Mouse (Mus musculus): ENCODE measurements around the gene Hilpda. TPM values are rescaled to one million over a fixed set of nuclear protein-coding genes. Genes with fewer than 3 reads are reported as not detected.

The Hilpda gene
- total RNA-seq, 1 experiment from 2014 or later, result 27.7 TPM

DNA sequence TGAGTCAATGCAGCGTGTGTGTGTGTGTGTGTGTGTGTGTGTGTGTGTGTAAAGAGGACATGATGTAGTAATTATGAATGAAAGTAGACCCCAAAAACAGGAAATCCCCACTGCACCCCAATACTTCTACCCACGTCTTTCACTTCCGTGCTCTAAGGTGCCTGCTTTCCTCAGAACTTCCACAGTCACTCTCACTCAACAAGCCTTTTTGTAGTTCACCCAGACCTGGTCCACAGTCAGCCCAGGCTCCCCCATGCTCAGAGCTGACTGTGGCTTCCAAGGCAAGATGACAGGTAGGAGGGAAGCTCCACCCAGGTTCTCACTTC, 7.9 kb upstream of the Hilpda start:
- no peak for ATAC-seq (replicated peaks in 1 of 2; ENCODE audit: insufficient read depth in 1 of 2, low FRiP score in 2 of 2, low TSS enrichment in 1 of 2, low read depth in 1 of 2, poor library complexity in 2 of 2, severe bottlenecking in 2 of 2)

DNA sequence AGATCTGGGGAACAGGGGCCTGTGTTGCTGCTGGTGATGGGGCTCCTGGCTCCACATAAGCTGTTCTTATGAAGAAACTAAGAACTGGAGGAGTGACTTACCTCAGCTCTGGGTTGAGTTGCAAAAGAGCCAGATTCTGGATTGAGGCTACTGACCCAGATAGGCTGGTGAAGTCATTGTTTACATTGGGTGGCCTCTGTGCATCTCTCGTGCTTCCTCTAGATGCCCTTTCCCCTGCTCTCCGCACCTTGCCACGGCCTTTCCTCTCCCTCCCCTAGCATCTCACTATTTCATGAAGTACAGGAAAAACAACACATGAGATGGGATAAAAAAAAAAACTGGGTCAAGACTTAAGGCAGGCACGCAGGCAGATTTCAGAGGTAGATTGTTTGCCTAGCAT, 5.4 kb upstream of the Hilpda start:
- ATAC-seq (replicated peaks in 1 of 2; ENCODE audit: insufficient read depth in 1 of 2, low FRiP score in 2 of 2, low TSS enrichment in 1 of 2, low read depth in 1 of 2, poor library complexity in 2 of 2, severe bottlenecking in 2 of 2), result no peak

DNA sequence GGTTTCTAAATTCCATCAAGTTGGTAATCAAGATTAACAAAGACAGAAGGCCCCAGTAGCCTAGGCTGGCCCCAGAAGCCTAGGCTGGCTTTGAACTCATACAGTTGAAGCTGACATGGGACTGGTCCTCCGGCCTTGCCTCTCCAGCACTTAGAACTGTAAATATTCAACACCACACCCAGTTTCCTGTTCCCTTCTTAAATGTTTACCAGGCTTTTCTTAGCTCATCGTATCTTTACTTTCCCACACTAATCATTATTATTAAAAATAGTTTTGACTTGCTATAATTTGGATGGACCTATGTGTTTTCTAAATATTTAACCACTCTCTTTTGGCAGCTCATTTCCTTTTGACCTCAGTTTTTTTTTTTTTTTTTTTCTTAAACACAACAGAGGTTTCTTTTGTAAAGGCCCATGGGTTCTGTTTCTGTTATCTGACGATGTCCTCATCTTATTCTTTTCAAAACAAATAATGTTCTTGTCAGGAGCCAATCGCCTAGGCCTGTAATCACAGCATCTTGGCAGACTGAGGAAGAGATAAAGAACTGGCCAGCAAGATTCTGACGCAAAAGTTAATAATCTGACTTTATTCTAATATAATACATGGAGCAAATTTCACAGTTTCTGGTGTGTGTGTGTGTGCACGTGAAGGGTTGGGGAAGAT, 3.2 kb upstream of the Hilpda start:
- ATAC-seq (replicated peaks in 1 of 2; ENCODE audit: insufficient read depth in 1 of 2, low FRiP score in 2 of 2, low TSS enrichment in 1 of 2, low read depth in 1 of 2, poor library complexity in 2 of 2, severe bottlenecking in 2 of 2), result no peak

DNA sequence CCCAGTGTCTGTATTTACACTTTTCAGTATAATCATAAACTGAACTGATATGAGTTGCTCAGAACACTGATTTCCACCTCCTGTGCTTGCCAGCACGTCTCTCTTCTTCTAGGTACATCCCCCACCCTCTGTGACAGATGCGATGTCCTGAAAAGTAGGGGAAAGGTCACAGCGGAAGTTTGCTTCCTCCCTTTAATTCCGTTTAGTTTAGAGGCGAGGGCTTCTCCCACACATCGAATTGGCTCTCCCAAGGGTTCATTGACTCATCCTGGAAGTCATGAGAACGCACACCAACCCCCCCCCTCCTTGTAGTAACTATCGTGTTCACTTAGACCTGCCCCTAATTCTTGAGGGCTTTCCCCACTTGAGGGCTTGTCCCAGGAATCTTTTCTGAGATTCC, 1.3 kb upstream of the Hilpda start:
- no peak for ATAC-seq (replicated peaks in 1 of 2; ENCODE audit: insufficient read depth in 1 of 2, low FRiP score in 2 of 2, low TSS enrichment in 1 of 2, low read depth in 1 of 2, poor library complexity in 2 of 2, severe bottlenecking in 2 of 2)

DNA sequence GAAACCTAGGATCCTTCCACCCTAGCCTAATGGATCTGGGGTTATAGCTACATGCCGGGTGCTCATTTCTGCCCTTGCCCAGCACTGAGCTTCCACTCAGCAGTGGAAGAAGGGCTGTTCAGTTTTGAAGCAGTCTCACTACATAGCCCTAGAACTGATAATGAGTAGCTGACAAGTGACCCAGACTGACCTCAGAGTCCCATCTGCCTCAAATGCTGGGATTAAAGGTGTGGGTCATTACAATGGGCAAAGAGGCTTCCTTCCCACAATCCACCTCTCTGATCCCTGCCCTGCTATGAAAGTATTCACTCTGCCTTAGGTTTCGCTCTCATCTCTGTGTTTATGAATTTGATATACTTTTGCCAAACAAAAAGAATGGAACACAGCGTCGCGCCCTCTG, 4.5 kb downstream of the Hilpda start:
- ATAC-seq (replicated peaks in 1 of 2; ENCODE audit: insufficient read depth in 1 of 2, low FRiP score in 2 of 2, low TSS enrichment in 1 of 2, low read depth in 1 of 2, poor library complexity in 2 of 2, severe bottlenecking in 2 of 2), result no peak

DNA sequence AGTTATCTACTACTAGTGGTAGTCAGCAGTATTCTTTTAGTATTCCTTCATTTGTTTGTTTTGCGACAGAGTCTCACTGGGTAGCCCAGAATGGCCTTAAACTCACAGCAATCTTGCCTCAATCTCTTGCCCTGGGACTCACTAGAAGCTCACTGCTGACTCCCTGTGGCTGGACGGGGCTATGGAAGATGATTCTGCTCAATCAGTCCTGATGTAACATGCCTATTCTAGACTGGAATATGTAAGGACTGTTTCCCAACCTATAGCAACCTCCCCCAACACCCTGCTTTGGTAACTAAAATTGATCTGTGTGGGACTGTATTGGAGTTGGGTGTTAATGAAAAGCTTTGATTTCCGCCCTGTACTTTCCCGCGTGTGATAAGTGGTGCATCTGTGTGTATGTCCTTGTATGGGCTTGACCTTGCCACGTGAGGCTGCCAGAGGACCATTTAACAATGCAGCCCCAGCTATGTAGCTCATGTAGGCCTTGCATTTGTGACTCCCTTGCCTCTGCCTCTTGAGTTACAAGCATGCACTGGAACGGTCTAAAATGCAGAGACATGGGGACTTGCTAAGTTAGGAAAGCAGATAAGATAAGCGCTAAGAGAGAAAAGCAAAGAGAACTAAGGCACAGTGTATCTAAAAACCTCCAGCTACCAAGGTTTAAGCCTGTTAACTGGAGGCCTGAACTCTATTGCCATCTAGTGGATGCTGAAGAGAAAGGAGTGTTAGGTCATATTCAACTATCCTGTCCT, 6.4 kb downstream of the Hilpda start:
- ATAC-seq (replicated peaks in 1 of 2; ENCODE audit: insufficient read depth in 1 of 2, low FRiP score in 2 of 2, low TSS enrichment in 1 of 2, low read depth in 1 of 2, poor library complexity in 2 of 2, severe bottlenecking in 2 of 2), result peak; percentile 62 to 71

DNA sequence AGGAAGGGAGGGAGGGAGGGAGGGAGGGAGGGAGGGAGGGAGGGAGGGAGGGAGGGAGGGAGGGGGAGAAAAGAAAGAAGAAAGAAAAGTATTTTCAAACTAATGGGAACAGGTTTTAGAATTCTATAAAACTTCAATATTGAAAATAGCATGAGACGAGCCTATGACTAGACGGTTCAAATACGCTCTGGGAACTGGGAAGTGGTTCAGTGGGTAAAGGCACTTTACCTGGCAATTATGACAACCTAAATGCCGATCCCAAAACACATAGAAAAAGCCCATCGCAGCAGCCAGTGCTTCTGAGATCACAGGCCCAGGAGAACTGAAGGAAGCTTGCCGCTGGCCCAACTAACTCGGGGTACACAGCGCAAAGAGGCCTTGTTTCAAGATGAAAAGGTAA, 7.0 kb downstream of the Hilpda start, which contains the start of gene Fam71f2:
Gene Fam71f2 (plus strand): TSS at position 301 of the 400 bp plus-strand sequence.
- no peak for ATAC-seq (replicated peaks in 1 of 2; ENCODE audit: insufficient read depth in 1 of 2, low FRiP score in 2 of 2, low TSS enrichment in 1 of 2, low read depth in 1 of 2, poor library complexity in 2 of 2, severe bottlenecking in 2 of 2)

DNA sequence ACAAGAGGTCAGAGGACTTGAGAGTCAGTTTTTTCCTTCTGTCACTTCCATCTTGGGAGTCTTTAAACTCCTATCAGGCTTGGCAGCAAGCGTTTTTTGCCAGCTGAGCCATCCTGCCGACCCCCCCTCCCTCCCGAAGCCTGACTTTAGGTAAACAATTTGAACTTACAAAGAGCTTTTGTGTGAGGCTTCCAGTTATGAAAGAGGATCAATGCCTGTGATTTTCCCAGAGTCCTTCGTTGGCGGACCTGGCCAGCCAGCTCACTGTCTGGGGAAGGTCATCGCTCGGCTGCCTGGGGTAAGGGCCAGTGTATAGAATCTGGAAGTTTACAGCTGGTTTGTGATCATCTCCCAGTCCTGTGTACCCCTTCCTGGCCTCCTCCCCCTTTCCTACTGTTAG, 8.4 kb downstream of the Hilpda start:
- no peak for ATAC-seq (replicated peaks in 1 of 2; ENCODE audit: insufficient read depth in 1 of 2, low FRiP score in 2 of 2, low TSS enrichment in 1 of 2, low read depth in 1 of 2, poor library complexity in 2 of 2, severe bottlenecking in 2 of 2)

DNA sequence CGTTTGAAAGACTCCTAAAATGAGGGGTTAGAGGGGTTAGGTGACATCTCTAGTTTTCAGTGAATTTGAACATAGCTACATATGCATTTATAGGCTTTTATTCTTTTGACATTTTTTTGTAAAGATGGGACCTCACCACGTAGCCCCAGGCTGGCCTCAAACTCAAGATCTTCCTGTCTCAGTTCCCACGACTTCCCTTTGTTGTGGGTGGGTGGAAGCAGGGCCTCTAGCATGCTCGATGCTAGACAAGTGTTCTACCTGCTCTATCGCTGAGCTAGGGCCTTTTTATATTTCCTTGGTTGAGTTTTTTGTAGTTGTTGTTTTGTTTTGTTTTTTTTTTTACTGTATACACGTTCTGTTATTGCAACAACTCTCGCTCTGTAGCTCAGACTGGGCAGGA, 14.6 kb downstream of the Hilpda start:
- no peak for ATAC-seq (replicated peaks in 1 of 2; ENCODE audit: insufficient read depth in 1 of 2, low FRiP score in 2 of 2, low TSS enrichment in 1 of 2, low read depth in 1 of 2, poor library complexity in 2 of 2, severe bottlenecking in 2 of 2)

DNA sequence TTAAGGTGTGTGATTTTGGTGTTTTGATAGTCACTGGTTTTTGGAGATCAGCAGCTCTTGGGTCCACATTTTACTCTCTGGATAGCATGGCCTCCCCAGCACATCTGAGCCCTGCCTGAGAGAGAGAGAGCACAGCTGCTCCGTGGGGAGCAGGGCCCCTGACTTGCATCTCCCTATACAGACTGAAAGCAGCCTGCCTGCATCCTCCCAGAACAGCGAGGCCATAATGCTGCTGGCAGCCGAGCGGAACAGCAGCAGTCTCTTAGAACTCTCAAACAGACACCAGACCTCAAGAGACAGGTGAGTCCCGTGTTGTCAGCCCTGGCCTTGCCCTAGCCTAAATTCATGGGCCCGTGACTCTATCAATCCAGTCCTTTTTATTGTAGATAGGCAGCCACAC, 15.2 kb downstream of the Hilpda start:
- 0 out of 4 replicates have a peak, but pooled peaks of 1 of the 2 experiments have one; percentile 7 for ATAC-seq (replicated peaks in 1 of 2; ENCODE audit: insufficient read depth in 1 of 2, low FRiP score in 2 of 2, low TSS enrichment in 1 of 2, low read depth in 1 of 2, poor library complexity in 2 of 2, severe bottlenecking in 2 of 2)

DNA sequence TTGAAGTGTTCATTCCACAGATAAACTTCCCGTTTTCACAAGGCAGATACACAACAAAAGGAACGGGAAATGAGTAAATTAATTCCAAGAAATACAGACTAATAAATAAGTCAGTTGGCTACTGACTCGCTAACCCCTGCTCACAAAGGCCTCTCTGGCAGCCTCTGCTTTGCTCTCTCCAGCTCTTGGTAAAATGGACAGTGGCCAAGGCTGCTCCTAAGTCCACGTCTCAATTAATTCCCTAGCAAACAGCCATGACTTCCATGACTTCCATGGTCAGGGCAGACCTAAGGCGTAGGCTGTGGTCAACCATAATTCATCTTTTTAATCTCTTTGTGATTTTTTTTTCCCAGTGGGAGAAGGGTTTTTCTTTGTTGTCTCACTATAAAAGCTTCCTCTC, 15.7 kb downstream of the Hilpda start:
- no peak for ATAC-seq (replicated peaks in 1 of 2; ENCODE audit: insufficient read depth in 1 of 2, low FRiP score in 2 of 2, low TSS enrichment in 1 of 2, low read depth in 1 of 2, poor library complexity in 2 of 2, severe bottlenecking in 2 of 2)

DNA sequence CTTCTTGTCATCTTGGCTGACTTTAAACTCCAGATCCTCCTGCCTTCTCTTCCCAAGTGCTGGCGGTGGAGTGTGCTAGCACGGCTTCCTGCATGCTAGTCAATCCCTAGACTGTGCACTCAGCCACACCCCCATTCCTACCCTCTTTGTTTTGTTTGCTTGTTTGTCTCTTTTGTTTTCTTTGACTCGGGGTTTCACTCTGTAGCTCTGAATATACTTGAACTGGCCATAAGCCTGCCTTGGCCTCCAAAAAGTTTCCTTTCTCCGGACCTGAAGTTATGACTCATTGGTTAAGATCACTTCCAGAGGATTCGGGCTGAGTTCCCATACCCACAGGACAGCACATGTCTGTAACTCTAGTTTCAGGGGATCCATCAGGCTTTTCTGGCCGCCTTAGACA, 16.4 kb downstream of the Hilpda start:
- no peak for ATAC-seq (replicated peaks in 1 of 2; ENCODE audit: insufficient read depth in 1 of 2, low FRiP score in 2 of 2, low TSS enrichment in 1 of 2, low read depth in 1 of 2, poor library complexity in 2 of 2, severe bottlenecking in 2 of 2)

DNA sequence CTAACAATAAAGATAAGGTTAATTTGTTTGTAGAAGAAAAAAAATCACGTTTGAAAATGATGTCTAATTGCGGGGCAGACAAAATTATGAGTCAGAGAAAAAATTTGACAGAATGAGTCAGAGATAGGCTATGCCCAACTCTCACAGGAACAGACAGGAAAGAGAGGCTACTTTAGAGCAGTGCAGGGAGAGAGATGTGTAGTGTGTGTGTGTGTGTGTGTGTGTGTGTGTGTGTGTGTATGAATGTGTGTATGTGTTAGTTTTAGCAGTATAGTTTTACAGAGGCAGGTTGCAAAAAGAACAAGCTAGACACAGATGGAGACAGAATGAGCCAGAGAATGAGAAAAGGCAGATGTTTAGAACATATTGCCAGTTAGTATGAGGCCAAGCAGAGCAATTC, 26.8 kb downstream of the Hilpda start:
- no peak for ATAC-seq (replicated peaks in 1 of 2; ENCODE audit: insufficient read depth in 1 of 2, low FRiP score in 2 of 2, low TSS enrichment in 1 of 2, low read depth in 1 of 2, poor library complexity in 2 of 2, severe bottlenecking in 2 of 2)

DNA sequence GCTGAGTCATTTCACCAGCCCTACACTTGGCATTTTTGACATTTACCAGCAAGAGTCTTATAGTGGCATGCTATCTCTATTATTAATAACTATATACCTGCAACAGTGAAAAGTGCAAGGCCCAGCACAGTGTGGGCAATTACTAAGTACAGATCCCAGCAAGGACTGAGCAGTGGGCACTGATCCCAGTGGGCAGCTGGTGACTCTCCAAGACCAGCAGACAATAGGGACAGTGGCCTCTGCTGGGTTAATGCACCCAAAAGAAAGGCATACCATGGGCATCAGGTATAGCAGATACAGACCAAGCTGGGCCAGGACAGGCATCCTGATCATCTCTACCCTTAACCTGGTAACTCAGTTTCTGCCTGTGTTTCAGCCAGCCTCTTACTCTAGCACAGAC, 31.0 kb downstream of the Hilpda start:
- ATAC-seq (replicated peaks in 1 of 2; ENCODE audit: insufficient read depth in 1 of 2, low FRiP score in 2 of 2, low TSS enrichment in 1 of 2, low read depth in 1 of 2, poor library complexity in 2 of 2, severe bottlenecking in 2 of 2), result no peak

DNA sequence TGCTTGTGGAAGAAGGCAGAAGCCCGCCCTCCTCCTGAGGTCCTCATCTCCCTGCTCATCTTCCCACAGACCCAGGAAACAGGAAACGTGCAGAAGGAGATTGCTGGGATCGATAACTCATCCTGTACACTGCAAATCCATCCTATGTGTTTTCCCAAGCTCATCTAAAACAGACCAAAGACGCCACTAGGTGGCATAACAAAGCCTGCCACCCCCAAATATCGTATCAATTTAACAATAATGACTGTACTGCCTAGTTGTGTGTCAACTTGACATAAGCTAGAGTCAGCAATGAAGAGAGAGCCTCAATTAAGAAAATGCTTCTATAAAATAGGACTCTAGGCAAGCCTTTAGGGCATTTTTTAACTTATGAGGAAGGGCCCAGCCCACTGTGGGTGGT, 31.4 kb downstream of the Hilpda start:
- ATAC-seq (replicated peaks in 1 of 2; ENCODE audit: insufficient read depth in 1 of 2, low FRiP score in 2 of 2, low TSS enrichment in 1 of 2, low read depth in 1 of 2, poor library complexity in 2 of 2, severe bottlenecking in 2 of 2), result no peak

DNA sequence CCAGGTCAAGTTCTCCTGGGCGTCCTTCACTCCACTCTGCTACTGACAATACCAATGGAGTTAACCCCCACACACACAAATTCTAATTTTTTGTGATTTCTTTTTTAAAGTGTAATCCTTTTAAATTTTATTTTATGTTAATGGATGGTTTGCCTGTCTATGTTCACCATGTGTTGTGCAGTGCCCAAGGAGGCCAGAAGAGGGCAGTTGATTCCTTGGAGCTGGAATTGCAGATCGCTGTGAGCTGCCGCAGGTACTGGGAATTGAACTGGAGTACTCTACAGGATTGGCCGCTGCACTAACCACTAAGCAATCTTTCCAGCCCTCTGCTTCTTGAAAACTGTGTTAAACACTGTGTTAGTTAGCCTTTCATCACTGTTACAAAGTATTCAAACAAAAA, 33.2 kb downstream of the Hilpda start:
- no peak for ATAC-seq (replicated peaks in 1 of 2; ENCODE audit: insufficient read depth in 1 of 2, low FRiP score in 2 of 2, low TSS enrichment in 1 of 2, low read depth in 1 of 2, poor library complexity in 2 of 2, severe bottlenecking in 2 of 2)

DNA sequence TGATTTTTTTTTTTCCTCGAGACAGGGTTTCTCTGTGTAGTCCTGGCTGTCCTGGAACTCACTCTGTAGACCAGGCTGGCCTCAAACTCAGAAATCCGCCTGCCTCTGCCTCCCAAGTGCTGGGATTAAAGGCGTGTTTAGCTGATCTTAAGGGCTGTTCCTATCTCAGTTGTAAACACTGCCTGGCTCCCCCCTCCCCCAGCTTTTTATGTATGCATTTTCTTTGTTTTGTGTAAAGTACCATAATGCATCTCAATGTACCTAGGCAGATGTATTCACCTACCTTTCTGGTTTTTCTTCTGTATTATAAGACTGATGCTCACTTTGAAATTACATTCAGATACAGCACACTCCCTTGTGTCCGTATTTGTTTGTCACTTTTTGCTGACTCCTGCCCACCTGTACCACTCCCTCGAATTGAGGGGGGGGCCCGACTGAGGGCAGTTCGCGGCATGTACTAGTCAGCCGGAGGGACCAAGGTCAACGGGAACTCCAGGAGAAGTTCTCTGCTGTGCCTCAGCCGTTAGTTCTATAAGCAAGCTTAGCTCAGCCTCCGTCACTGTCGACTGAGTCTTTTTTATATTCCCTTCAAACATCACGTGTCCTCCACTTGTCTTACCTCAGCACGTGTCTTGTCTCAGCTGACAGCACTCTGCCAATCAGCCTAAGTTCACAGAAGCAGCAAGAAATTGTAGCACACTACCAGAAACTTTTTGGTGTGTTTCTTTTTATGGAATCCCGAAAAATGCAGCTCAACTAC, 36.7 kb downstream of the Hilpda start:
- no peak for ATAC-seq (replicated peaks in 1 of 2; ENCODE audit: insufficient read depth in 1 of 2, low FRiP score in 2 of 2, low TSS enrichment in 1 of 2, low read depth in 1 of 2, poor library complexity in 2 of 2, severe bottlenecking in 2 of 2)

DNA sequence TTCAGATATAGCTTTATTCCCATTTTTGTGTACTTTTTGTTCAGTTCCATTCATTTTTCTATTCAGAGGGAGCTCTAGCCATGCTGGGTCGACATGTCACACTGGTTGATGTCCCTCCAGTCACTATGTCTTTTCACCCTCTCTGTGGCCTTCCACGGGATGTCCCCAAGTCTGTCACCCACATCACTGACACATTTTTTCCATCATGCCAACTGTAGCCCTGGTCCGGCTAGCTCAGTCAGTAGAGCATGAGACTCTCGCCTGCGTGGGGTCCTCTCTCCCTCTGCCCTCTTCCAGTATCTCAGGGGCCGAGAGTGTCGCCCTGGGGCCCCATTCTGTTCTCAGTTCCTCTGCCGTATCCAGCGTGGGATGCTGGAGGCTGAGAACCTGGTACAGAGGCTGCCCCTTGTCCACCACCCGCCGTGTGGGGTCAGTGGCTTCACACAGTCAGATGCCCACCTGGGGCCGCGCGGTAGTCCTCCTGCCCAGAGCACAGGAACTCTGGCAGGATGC, 41.5 kb downstream of the Hilpda start:
- no peak for ATAC-seq (replicated peaks in 1 of 2; ENCODE audit: insufficient read depth in 1 of 2, low FRiP score in 2 of 2, low TSS enrichment in 1 of 2, low read depth in 1 of 2, poor library complexity in 2 of 2, severe bottlenecking in 2 of 2)
